Mouse (Mus musculus) liver, embryonic 14.5 days (tissue): ENCODE results near the gene Nkx6-1.

Experiments used
- CTCF ChIP-seq: IDR thresholded peaks from 2 replicates; pipeline ENCODE4 v1.5.1; 2016; ENCODE audit warnings: antibody characterized with exemption, low read depth, control low read depth
- EP300 ChIP-seq: IDR thresholded peaks from 2 replicates; pipeline ENCODE4 v1.6.1; 2016; ENCODE audit warnings: antibody characterized with exemption, low read depth

DNA sequence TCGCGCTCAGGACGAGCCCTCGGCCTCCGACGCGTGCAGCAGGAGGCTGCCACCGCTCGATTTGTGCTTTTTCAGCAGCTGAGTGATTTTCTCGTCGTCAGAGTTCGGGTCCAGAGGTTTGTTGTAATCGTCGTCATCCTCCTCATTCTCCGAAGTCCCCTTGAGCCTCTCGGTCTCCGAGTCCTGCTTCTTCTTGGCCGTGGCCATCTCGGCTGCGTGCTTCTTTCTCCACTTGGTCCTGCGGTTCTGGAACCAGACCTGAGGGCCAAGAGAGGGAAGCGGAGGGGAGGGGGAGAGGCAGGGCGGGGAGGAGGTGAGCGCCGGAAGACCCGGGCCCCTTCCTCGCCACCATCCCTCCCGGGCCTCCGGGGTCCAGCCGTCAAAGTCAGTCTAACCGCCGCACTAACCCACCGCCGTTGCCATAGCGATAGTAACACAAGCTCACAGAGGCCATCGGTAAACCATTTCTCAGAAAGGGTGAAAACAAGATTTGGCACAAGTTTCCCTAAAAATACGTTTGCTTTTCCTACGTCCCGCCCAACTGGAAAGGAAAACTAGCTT is 5.3 kb downstream of the Nkx6-1 start:
- no peak for TF ChIP-seq CTCF
- TF ChIP-seq EP300: no peak
